Mouse (Mus musculus): ENCODE measurements around the gene Irx5. TPM values are rescaled to one million over a fixed set of nuclear protein-coding genes. Genes with fewer than 3 reads are reported as not detected.

Gene Irx5
- polyA plus RNA-seq, 1 experiment, result 4.7 TPM

GRCm38 (mm10) chr8:92335079-92335478, 22.3 kb upstream of the Irx5 start:
- Histone ChIP-seq H3K4me1 (ENCODE audit: control insufficient read depth, insufficient read depth, low read length) (no peaks in the 10 kb centered on the region), H3K4me3 (replicated peaks; ENCODE audit: insufficient read depth, low read depth, low read length) (no peak overlapping the region), H3K27me3 (ENCODE audit: control insufficient read depth, insufficient read depth, low read length) (no peaks in the 10 kb centered on the region), H3K27ac (ENCODE audit: insufficient read depth, low read length) (no peak overlapping the region)
- DNase-seq, result no peak
- 87% methylated on average over 7 of the region's 7 CpGs for WGBS
- no peak for TF ChIP-seq CTCF (IDR thresholded peaks at IDR 0.05; ENCODE audit: borderline replicate concordance, insufficient read depth, low read depth, low read length)
- no peak for TF ChIP-seq POLR2A (IDR thresholded peaks at IDR 0.05; ENCODE audit: borderline replicate concordance, insufficient read depth, low read length)

- TF ChIP-seq CTCF (IDR thresholded peaks at IDR 0.05; ENCODE audit: borderline replicate concordance, insufficient read depth, low read depth, low read length) (no peak), POLR2A (IDR thresholded peaks at IDR 0.05; ENCODE audit: borderline replicate concordance, insufficient read depth, low read length) (no peak)
- WGBS, result 72% methylated on average over 6 of the region's 6 CpGs
- H3K27ac ChIP-seq (ENCODE audit: insufficient read depth, low read length), result no peak overlapping the region
Measured at GRCm38 (mm10) chr8:92336041-92336440, 21.4 kb upstream of the Irx5 start.

GRCm38 (mm10) chr8:92343544-92343943, 13.9 kb upstream of the Irx5 start:
- Histone ChIP-seq H3K4me3 (replicated peaks; ENCODE audit: insufficient read depth, low read depth, low read length) (no peak overlapping the region), H3K27me3 (ENCODE audit: control insufficient read depth, insufficient read depth, low read length) (no peaks in the 10 kb centered on the region), H3K4me1 (ENCODE audit: control insufficient read depth, insufficient read depth, low read length) (no peaks in the 10 kb centered on the region), H3K27ac (ENCODE audit: insufficient read depth, low read length) (no peak overlapping the region)
- no peak for DNase-seq
- TF ChIP-seq CTCF (IDR thresholded peaks at IDR 0.05; ENCODE audit: borderline replicate concordance, insufficient read depth, low read depth, low read length), result no peak
- no peak for TF ChIP-seq POLR2A (IDR thresholded peaks at IDR 0.05; ENCODE audit: borderline replicate concordance, insufficient read depth, low read length)
- 94% methylated on average over 4 of the region's 4 CpGs for WGBS

More at GRCm38 (mm10) chr8:92336041-92336440, 21.4 kb upstream of the Irx5 start:
- no peaks in the 10 kb centered on the region for H3K4me1 ChIP-seq (ENCODE audit: control insufficient read depth, insufficient read depth, low read length)
- H3K27me3 ChIP-seq (ENCODE audit: control insufficient read depth, insufficient read depth, low read length), result no peaks in the 10 kb centered on the region
- no peak for DNase-seq
- no peak overlapping the region for H3K4me3 ChIP-seq (replicated peaks; ENCODE audit: insufficient read depth, low read depth, low read length)

DNA sequence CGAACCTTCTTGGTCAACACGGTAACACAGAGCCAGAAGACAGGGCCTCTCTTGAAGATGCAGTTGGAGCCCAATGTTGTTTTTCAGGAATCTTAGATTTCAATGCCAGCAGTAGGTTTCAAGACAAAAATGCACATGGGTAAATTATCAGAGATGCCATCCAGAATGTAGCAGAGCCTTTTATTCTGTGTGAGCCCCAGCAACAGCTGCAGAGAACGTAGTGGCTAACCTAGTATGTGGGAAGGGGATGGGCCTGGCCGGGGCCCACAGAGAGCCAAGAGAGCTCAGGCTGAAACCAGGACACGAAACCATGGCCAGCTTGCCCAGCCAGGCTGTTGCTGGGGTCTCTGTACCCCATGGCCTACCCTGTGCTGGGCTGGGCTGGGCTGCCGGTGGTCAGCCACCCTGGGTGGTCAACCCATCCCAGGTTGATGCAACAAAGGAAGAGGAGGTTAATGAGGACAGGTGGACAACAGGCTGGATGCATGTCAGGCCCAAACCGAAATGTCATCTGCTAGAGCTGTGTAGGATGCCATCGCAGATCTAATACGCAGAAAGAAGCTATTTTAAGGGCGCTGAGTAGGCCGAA, 7.4 kb upstream of the Irx5 start:
- DNase-seq, result no peak
- Histone ChIP-seq H3K27ac (ENCODE audit: insufficient read depth, low read length) (no peak overlapping the region), H3K27me3 (ENCODE audit: control insufficient read depth, insufficient read depth, low read length) (no peaks in the 10 kb centered on the region; the same call in 1 of the 2 replicates), H3K4me1 (ENCODE audit: control insufficient read depth, insufficient read depth, low read length) (no peaks in the 10 kb centered on the region), H3K4me3 (replicated peaks; ENCODE audit: insufficient read depth, low read depth, low read length) (no peak overlapping the region)
- no peak for TF ChIP-seq CTCF (IDR thresholded peaks at IDR 0.05; ENCODE audit: borderline replicate concordance, insufficient read depth, low read depth, low read length)
- 84% methylated on average over 11 of the region's 11 CpGs for WGBS

DNA sequence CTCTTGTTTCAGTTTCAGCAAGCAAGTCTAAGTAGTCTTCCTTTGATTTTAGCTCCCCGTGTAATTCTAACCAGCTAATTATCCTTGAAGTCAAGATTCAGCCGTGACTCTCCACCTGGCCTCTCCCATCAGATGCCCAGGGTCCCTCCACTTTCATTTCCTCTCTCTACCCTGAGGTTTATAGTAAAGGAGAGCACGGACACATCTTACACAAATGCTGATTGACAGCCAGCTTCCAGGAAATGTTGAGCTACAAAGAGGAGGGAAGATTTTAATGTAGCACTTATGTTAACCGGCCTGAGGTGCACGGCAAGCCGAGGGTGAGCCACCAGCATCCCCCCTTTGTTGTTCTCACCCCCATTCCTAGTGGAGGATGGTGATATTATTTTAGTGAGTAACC, 4.0 kb upstream of the Irx5 start:
- no peak for DNase-seq
- Histone ChIP-seq H3K27ac (ENCODE audit: insufficient read depth, low read length) (no peak overlapping the region), H3K4me3 (replicated peaks; ENCODE audit: insufficient read depth, low read depth, low read length) (no peak overlapping the region), H3K27me3 (ENCODE audit: control insufficient read depth, insufficient read depth, low read length) (peaks cover 8% of the 10 kb centered on the region; the same call in 1 of the 2 replicates), H3K4me1 (ENCODE audit: control insufficient read depth, insufficient read depth, low read length) (peaks cover 3% of the 10 kb centered on the region; the same call in 1 of the 2 replicates)
- 55% methylated on average over 6 of the region's 6 CpGs for WGBS
- TF ChIP-seq CTCF (IDR thresholded peaks at IDR 0.05; ENCODE audit: borderline replicate concordance, insufficient read depth, low read depth, low read length) (no peak), POLR2A (IDR thresholded peaks at IDR 0.05; ENCODE audit: borderline replicate concordance, insufficient read depth, low read length) (no peak)

DNA sequence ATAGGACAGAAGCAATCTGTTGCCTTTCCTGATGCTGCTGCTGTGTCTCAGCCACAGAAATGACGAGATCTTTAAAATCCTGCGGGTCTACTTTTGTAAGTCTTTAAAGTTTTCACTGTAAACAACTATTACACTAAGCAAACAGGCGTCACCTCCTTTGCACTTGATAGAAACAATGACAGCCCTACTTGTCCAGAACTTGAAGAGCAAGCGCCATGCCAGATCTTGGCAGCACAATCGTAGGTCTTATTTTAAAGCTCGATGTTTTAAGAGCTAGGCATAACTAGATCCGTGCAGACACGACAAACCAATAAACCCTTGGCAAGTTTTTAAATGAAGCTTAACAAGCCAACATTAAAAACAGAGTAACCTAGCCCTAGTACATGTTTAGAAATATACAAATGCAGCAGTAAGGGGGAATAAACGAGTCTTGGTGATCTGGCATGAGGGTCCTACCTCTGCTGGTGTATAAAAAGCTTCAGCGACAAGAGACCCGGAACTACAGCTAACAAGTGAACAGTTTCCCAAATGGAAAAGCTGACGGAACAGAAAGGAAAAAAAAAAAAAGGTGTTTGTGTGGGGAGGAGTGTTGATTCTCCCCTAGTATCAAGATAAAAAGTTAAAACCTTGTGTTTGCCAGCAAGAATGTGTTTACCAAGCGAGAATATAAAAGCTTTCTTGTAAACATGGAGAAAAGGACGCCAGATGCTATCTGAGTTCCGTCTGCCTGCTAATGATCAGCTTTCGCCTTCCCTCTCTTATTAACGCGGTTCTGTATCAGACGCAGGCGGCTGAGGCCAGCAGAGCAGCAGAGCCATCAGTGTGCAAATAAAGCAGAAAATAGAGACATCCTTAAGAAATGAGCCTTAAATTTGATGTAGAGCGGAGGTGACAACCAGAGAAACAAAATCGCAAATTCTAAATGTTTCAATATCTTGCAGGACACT, 2.6 kb upstream of the Irx5 start:
- 5% methylated on average over 22 of the region's 22 CpGs for WGBS
- H3K4me1 ChIP-seq (ENCODE audit: control insufficient read depth, insufficient read depth, low read length), result peaks cover 3% of the 10 kb centered on the region; the same call in 1 of the 2 replicates
- peak overlapping the region; percentile 43 for H3K4me3 ChIP-seq (replicated peaks; ENCODE audit: insufficient read depth, low read depth, low read length)
- H3K27me3 ChIP-seq (ENCODE audit: control insufficient read depth, insufficient read depth, low read length), result peaks cover 9% of the 10 kb centered on the region; the same call in 1 of the 2 replicates
- DNase-seq, result peak in 1 of 2 experiments; percentile 19
- TF ChIP-seq CTCF (IDR thresholded peaks at IDR 0.05; ENCODE audit: borderline replicate concordance, insufficient read depth, low read depth, low read length), result no peak
- TF ChIP-seq POLR2A (IDR thresholded peaks at IDR 0.05; ENCODE audit: borderline replicate concordance, insufficient read depth, low read length), result no peak
- H3K27ac ChIP-seq (ENCODE audit: insufficient read depth, low read length), result no peak overlapping the region

- peak; percentile 95 for DNase-seq
- Histone ChIP-seq H3K27me3 (ENCODE audit: control insufficient read depth, insufficient read depth, low read length) (peaks cover 11% of the 10 kb centered on the region; the same call in 1 of the 2 replicates), H3K27ac (ENCODE audit: insufficient read depth, low read length) (no peak overlapping the region), H3K4me3 (replicated peaks; ENCODE audit: insufficient read depth, low read depth, low read length) (peak overlapping the region; percentile 77), H3K4me1 (ENCODE audit: control insufficient read depth, insufficient read depth, low read length) (peaks cover 6% of the 10 kb centered on the region; the same call in 1 of the 2 replicates)
- WGBS, result under 1% methylated on average over 85 of the region's 93 CpGs
- TF ChIP-seq CTCF (IDR thresholded peaks at IDR 0.05; ENCODE audit: borderline replicate concordance, insufficient read depth, low read depth, low read length), result 0 out of 2 replicates have a peak, but pooled peaks have one; percentile 18
- no peak for TF ChIP-seq POLR2A (IDR thresholded peaks at IDR 0.05; ENCODE audit: borderline replicate concordance, insufficient read depth, low read length)
Measured at GRCm38 (mm10) chr8:92355701-92356612, 1.5 kb upstream of the Irx5 start.

All from cerebellum, adult 2 months (tissue).